Mouse (Mus musculus) gastrocnemius, adult 8-10 months (tissue): ENCODE results near the gene Runx2. TPM values are rescaled to one million over a fixed set of nuclear protein-coding genes. Genes with fewer than 3 reads are reported as not detected.

Experiments used
- DNase-seq, 2 experiments: peaks; one replicate each; pipeline ENCODE4 v3.0.0; 2022; ENCODE audit warnings: low spot score in 2 of 2
- total RNA-seq, 4 experiments: library from RNA; stranded (reverse); gene quantifications; 2 replicates each; pipeline ENCODE4 v1.2.4; 2022

The Runx2 gene
- total RNA-seq, 4 experiments from 2014 or later = 0.24 to 0.63 (median 0.42) TPM

DNA sequence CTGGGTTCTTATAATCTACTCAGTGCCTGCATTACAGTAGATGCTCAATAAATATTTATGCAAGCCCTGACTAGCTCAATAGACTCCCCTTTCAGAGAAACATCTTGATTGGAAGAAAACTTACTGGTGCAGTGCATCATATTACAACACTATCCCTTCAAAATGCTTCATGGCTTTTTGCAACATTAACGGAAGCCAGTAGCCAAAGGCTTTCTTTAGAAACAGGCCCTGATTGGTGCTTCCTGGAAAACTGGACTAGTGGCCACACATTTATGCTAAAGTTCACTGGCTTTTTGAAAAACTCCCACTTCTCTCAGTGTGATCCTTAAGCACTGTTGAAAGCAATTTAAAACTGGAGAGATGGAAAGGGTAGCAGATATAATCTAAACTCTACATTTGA lies 151.4 kb downstream of the Runx2 start:
- no peak for DNase-seq

- DNase-seq = no peak
Measured at GRCm38 (mm10) chr17:44662080-44662706, 152.4 kb downstream of the Runx2 start.

DNA sequence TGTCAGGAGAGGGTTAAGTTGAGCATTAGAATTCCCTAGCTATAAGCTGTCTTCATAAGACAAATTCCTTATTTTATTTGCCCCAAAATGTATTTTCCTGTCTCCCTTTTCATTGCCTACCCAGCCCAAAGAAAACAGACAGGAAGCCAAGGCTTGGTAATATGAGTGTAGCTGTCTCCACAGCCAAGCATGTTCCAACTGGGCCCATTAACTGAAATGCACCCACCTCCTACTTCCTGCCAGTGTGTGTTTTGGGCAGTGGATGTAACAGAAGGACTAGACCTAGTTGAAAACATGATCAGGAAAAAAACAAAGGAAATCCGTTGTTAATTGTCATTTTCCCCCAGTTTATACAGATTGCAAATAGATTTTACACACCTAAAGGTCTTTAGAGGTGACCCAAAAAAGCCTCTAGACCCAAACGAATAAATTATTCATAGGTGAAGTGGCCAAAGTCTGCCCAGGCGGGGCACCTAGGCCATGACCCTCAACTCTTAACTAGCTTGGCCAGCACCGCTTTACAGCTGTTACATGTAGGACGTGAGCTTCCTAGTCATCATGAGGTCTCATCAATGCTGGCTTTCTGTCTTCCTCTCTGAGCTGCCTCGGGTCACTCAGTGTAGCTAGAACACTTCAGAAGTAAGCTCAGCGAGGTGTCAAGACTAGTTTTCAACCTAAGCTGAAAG lies 154.3 kb downstream of the Runx2 start:
- no peak for DNase-seq

DNA sequence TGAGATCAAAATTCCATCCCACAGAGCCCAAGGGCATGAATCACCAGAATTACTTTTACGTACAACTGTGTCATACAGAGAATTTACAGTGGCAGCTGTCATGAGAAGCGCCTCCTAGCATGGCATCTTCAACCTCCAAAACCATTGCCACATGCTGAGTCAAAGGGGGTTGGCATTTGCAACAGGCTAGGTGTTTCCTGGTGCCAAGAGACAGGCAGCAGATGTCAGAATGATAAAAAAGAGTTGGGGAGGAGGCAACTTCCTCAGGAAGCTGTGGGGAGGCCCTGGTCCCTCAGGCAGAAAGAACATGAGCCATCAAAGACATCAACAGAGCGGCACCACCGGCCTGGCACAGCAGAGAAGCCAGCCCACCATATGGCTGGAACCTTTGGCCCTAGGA lies 160.1 kb downstream of the Runx2 start:
- DNase-seq = no peak

DNA sequence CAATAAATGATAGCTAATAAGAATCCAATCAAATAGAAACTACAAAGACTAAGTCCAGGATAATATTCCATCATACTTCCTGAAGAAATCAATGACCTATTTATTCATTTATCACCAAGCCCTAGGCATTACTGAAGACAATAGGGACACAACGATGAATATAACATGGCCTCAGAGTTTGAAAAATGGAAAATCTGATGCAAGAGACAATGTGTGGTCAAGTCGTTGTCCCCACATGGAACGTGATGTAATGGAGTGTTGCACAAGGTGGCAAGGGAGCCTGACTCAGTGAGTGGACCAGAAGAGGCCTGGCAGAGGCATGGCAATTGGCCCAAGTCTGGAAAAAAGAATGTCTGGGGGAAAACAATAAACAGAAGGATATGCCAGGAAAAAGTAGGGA lies 161.5 kb downstream of the Runx2 start:
- DNase-seq = no peak

GRCm38 (mm10) chr17:44652054-44652453 lies 162.5 kb downstream of the Runx2 start:
- no peak for DNase-seq

DNA sequence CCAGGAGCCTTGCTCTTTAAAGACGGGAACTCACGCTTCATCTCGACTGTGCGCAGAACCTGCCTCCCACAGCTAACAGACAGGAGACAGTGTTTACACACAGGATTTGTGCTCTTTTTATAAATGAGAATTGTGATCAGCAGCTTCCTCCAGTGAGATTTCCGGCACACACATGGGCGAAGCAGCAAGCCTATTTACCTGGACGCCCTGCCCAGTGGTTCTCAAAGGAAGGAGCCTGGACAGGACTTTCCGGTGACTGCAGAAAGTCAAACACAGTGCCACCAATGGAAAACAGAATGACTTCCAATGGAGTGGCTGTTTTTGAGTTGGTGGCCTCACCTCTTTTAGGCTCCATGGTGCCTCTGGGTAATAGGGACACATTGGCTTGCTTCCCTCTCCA lies 163.0 kb downstream of the Runx2 start:
- DNase-seq = no peak

DNA sequence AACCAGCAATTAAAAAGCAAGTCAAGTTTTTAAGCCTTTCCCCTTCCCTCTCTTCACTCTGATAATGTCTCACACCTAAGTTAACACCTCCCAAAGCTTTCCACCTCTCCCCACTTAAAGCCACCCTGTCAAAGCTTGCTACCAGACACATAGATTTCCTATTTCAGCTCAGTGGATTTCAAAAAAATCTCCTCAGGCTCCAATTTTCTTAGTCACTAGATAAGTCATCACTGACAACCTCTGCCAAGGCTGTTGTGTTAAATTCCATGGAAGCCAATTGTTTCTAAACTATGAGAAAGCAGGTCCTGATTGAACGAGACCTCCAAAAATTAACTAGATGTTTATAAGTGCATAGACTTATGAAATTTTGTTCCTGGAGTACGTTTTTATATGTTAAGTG lies 164.2 kb downstream of the Runx2 start:
- no peak for DNase-seq

DNA sequence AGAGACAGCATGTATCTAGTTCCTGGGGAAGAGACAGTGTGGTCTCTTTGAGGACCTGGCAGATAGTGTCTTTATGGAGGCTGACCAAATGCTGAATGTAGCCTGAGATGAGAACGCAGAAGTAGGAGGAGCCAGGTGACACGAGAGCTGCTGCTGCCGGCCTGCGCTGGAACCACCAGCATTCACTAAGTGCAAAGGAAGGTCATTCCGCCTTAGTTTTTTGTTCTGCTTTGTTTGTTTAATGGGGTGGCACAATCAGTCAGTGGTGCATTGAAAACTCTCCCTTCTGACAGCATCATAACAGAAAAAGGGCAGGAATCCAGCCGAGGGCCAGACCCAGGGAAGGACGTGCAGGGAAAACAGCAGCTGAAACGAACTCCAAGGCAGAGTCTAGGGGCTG lies 165.5 kb downstream of the Runx2 start:
- DNase-seq = no peak

DNA sequence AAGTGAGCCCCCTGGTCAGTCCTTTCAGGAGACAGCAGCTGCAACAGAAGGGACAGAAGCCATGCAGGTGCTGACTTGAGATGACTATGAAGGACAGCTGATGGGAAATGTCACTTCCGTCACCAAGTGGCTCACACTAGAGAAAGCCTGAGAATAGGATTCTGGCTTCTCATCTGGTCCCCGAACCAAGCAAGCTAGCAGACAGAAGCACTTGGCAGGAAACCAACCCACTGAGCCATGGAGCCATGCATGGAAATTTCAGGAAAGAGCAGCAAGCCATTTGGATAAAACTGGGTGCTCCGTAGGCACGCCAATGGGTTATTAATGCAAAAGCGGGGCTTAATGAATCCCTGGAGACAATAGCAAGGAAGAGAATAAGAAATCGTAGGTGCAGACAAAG lies 166.7 kb downstream of the Runx2 start:
- no peak for DNase-seq

DNA sequence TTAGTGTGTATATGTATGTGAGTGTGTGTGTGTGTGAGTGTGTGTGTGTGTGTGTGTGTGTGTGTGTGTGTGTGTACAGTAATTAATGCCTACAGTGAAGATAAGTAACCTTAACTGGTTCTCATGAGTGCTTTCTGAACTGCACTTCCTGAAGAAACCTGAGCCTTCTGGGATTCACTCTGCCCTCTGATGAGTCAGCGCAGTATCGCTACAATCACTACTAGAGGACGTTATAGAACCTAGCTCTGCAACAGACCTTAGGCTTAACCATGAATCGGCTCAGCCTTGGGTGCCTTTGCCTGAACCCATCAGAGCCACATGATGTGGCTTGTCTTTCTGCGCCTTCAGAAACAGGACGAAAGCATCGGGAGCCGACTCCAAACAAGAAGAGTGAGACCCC lies 169.5 kb downstream of the Runx2 start:
- DNase-seq = no peak

DNA sequence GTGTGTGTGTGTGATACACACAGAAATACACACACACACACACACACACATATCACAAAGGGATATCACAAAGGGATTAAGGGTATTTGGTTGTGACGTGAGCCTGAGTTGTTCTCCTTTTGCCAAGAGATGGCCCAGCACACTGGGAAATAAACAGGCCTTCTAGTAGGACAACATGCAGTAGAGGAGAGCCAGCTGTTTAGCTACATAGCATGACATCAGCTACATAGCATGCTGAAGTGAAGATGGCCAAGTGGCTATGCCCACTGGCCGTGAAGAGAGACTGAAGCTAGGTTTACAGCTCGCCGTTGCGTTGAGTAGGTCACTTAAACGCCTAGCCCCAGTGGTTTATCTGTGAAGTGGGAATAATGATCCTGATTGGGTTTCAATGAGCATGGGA lies 171.3 kb downstream of the Runx2 start:
- DNase-seq = no peak

- DNase-seq = no peak
Measured at GRCm38 (mm10) chr17:44642126-44642525, 172.5 kb downstream of the Runx2 start.

DNA sequence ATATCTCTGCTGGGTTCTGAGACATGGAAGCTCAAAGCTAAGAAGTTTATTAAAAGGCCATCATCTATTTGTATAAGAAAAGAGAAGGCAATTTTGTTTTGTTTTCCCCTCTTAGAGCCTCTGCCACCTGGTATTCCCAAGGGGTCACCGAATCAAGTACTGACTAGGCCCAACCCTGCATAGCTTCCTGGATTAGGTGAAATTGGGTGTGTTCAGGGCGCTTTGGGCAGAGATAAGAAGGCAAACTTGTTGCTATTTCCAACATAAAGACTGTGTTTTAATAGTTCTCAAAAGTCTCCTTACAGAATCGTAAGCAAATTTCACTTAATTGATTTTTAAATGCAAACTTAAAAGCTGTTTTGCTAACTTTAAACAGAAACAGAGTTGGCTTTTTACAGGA lies 173.7 kb downstream of the Runx2 start:
- no peak for DNase-seq

DNA sequence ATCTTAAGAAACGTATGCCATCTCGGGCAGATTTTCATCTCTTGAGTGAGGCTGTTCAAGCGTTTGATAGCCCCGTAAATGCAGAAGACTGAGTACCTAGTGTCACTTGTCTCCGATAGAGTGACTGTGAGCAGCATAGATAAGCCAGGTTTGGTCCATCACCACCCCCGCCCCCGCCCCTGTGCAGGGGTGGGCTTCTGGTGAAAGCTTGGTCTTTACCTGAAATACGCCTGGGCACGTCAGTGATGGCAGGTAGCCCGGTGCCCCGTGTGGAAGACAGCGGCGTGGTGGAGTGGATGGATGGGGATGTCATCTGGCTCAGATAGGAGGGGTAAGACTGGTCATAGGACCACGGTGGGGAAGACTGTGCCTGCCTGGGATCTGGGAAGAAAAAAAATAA lies 175.2 kb downstream of the Runx2 start:
- DNase-seq = no peak

DNA sequence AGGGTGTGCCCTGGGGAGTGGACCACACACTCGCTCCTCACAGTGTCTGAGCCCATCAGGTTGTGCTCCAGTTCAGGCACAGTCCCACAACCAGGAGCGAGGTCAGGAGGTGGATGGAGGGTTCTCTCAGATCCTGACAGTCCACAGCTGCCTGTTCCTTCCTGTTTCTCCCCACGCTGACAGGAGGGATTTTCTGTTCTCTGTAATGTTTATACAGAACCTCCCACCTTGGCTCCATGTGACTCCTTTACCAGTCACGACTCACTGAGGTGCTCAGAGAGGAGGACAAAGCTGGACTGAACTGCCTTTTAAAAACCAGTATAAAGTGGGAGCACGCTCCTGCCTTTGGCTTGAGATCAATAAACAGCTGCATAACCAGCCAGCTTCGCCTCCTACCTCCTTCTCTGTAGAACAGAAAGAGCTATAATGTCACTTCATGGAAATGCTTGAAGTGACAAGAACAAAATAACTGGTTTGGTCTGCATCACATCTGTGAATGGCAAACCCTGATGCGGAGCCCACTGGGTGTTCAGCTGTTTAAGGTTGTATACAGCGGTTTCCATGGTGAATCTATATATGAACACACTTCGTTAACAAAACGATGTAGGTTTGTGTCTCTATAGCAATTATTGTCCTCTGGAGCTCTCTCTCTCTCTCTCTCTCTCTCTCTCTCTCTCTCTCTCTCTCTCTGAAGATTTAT lies 177.3 kb downstream of the Runx2 start:
- no peak for DNase-seq

- no peak for DNase-seq
Measured at GRCm38 (mm10) chr17:44634486-44634885, 180.1 kb downstream of the Runx2 start.

- DNase-seq = no peak
Measured at GRCm38 (mm10) chr17:44633607-44634415, 180.8 kb downstream of the Runx2 start.

DNA sequence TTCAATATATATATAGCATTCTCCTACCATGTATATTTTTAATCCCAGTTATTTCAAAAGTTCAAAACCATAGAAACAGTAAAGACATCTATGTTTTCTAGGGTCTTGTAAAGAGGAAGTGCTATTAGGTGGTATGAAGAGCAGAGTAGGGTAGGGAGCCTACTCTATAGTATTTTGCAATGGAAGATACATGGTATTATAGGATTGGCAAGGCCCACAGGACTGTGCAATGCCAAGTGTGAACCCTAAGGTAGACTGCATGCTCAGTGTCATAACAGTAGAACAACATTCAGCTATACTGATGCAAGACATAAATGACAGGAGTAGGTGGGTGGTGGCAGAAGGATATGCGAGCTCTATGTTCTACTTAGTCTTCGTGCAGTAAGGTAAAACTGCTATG lies 181.7 kb downstream of the Runx2 start:
- DNase-seq = no peak

- DNase-seq = no peak
Measured at GRCm38 (mm10) chr17:44632292-44632691, 182.3 kb downstream of the Runx2 start.

DNA sequence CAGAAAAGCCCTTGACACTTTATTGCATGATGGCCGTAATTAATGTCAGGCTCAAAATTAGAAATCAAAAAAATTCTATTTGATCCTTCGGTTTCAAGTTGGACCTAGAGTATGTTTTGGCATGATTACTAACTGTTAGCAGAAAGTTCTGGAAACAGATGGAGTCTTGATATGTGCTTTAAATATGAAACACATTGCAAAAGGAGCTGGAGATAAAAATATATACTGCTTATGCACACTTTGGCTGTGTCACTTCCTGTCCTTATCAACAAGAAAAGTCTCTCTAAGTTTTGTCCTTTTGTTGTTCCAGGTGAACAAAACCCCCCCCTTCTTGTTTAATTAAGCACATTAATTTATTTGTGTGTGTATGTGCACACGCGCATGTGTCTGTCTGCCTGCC lies 183.0 kb downstream of the Runx2 start:
- no peak for DNase-seq

GRCm38 (mm10) chr17:44627317-44627716 lies 187.3 kb downstream of the Runx2 start:
- DNase-seq = no peak
